Mouse (Mus musculus): ENCODE measurements at regions not wholly inside any gene's neighbourhood (a gene's known extent, or its start where the extent isn't known, plus 50 kb on each side); places are given as distances from the start of the nearest gene placed in this dataset.

DNA sequence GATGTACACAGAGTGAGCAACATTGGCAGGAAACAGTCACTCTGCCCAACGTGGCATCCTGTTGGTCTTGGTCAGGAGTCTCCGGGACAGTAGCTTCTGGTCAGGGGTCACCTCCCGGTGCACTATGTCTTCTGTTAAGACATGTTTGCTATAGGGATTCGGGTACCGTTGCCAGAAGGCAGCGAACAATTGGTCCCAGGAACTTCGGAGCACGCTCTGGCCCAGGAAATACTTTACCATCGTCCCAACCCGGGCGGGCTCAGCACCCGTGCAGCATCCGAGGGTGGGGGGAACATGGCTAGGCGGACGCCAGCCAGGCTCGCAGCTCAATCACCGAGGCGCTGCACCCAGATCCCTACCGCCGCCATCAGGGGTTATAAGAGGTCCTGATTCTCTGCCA is 80.6 kb upstream of the Adam23 start:
- no peak overlapping the region for H3K4me3 ChIP-seq (ENCODE audit: low read depth, low read length)
- H3K4me2 ChIP-seq: no peak overlapping the region
- DNase-seq (ENCODE audit: low spot score, missing footprints): peak; percentile 57
- ATAC-seq (ENCODE audit: low FRiP score): no peak
- no peak overlapping the region for H3K27ac ChIP-seq (ENCODE audit: low read depth, low read length)
- no peak overlapping the region for H3K9ac ChIP-seq (ENCODE audit: low read length)
- WGBS: 95% methylated on average over 20 of the region's 20 CpGs
- no peaks in the 10 kb centered on the region for H3K27me3 ChIP-seq (ENCODE audit: control insufficient read depth, insufficient read depth, low read length)
- no peaks in the 10 kb centered on the region for H3K36me3 ChIP-seq (ENCODE audit: control insufficient read depth, insufficient read depth, low read length)
- peaks cover 5% of the 10 kb centered on the region; the same call in 1 of the 2 replicates for H3K4me1 ChIP-seq (ENCODE audit: control insufficient read depth, insufficient read depth, low read length)
- no peaks in the 10 kb centered on the region for H3K9me3 ChIP-seq (ENCODE audit: control insufficient read depth, low read length)

DNA sequence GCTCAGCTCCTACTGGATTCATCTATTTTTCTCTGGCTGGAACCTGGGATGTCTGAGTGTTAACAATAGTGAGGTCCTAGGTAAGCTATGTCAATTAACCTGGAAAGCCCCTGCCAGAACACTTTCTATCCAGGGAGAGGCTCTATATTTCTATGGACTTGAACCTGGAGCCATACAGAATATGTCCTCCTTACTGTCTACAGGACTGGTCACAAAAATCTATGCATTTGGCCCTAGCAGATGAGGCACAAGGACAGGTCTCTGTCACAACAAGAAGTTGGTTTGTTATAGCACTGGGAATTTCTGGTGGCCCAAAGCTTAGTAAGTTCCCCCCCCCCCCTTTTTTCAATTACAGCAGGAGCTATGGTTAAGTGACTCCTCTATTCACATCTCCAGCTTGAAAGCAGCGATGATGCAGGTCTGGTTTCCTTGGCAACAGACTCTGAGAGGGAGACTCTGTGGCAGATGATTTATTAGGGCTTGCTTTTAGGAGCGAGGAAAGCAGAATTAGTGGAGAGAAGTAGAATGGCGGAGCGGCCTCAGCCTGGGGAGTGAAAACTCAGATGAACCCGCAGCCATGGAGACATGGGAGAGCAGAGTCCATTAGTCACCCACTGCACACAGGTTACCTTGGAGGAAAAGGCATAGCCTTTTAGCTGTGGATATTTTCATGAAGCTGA is 77.9 kb upstream of the Adam23 start:
- 0 out of 2 replicates have a peak, but pooled peaks have one; percentile 40 for ATAC-seq (ENCODE audit: low FRiP score)
- H3K4me1 ChIP-seq (ENCODE audit: control insufficient read depth, insufficient read depth, low read length): peaks cover 5% of the 10 kb centered on the region; the same call in 1 of the 2 replicates
- H3K9me3 ChIP-seq (ENCODE audit: control insufficient read depth, low read length): no peaks in the 10 kb centered on the region
- DNase-seq (ENCODE audit: low spot score, missing footprints): peak; percentile 84
- no peak overlapping the region for H3K4me3 ChIP-seq (ENCODE audit: low read depth, low read length)
- H3K27me3 ChIP-seq (ENCODE audit: control insufficient read depth, insufficient read depth, low read length): no peaks in the 10 kb centered on the region
- no peak overlapping the region; the same call in 1 of the 2 replicates for H3K4me2 ChIP-seq
- 50% methylated on average over 5 of the region's 5 CpGs for WGBS
- H3K27ac ChIP-seq (ENCODE audit: low read depth, low read length): no peak overlapping the region
- H3K9ac ChIP-seq (ENCODE audit: low read length): no peak overlapping the region
- H3K36me3 ChIP-seq (ENCODE audit: control insufficient read depth, insufficient read depth, low read length): no peaks in the 10 kb centered on the region

DNA sequence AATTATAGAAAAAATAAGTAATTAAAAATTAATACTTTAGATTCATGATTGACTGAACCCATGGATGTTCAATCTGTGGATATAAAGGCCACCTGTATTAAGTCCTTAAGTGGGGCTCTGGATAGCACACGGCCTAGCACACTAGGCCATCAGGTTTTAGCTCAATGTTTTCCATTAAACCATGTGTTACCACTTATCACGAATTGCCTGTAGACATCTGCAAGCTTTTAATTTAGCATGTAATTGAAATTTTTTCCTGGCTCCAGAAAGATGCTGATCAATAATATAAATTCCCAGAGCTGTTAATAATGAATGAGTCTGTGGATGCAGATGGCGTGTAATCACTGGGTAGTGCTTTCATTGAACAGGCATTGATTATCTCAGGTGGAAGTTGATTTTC is 76.8 kb upstream of the Adam23 start:
- ATAC-seq (ENCODE audit: low FRiP score) (no peak), DNase-seq (ENCODE audit: low spot score, missing footprints) (peak; percentile 77)
- Histone ChIP-seq H3K4me1 (ENCODE audit: control insufficient read depth, insufficient read depth, low read length) (peaks cover 5% of the 10 kb centered on the region; the same call in 1 of the 2 replicates), H3K9ac (ENCODE audit: low read length) (no peak overlapping the region), H3K27me3 (ENCODE audit: control insufficient read depth, insufficient read depth, low read length) (no peaks in the 10 kb centered on the region), H3K9me3 (ENCODE audit: control insufficient read depth, low read length) (no peaks in the 10 kb centered on the region), H3K36me3 (ENCODE audit: control insufficient read depth, insufficient read depth, low read length) (no peaks in the 10 kb centered on the region), H3K27ac (ENCODE audit: low read depth, low read length) (no peak overlapping the region), H3K4me3 (ENCODE audit: low read depth, low read length) (no peak overlapping the region), H3K4me2 (no peak overlapping the region)
- WGBS: 80% methylated on average over 3 of the region's 3 CpGs

DNA sequence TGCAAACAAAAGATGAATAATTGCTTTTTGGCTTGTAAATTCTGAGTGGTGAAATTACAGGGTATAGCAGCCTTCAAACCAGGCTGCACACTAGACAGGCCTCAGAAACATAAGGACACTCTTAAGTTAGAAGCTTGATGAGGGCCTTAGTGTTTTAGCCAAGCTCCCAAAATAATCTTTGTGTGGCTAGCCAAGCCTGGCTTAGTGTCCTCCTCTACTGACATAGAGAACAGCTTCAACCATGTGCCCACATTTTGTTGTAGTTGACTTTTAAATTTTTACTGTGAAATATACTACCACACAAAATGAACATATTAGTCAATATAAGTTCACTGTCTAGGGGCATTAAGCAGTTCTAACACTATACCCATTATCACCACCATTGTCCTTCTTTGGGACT is 76.1 kb upstream of the Adam23 start:
- Histone ChIP-seq H3K36me3 (ENCODE audit: control insufficient read depth, insufficient read depth, low read length) (no peaks in the 10 kb centered on the region), H3K27me3 (ENCODE audit: control insufficient read depth, insufficient read depth, low read length) (no peaks in the 10 kb centered on the region), H3K9ac (ENCODE audit: low read length) (no peak overlapping the region), H3K27ac (ENCODE audit: low read depth, low read length) (no peak overlapping the region), H3K4me2 (no peak overlapping the region), H3K4me3 (ENCODE audit: low read depth, low read length) (no peak overlapping the region), H3K9me3 (ENCODE audit: control insufficient read depth, low read length) (no peaks in the 10 kb centered on the region), H3K4me1 (ENCODE audit: control insufficient read depth, insufficient read depth, low read length) (peaks cover 5% of the 10 kb centered on the region; the same call in 1 of the 2 replicates)
- ATAC-seq (ENCODE audit: low FRiP score) (no peak), DNase-seq (ENCODE audit: low spot score, missing footprints) (peak; percentile 59)

DNA sequence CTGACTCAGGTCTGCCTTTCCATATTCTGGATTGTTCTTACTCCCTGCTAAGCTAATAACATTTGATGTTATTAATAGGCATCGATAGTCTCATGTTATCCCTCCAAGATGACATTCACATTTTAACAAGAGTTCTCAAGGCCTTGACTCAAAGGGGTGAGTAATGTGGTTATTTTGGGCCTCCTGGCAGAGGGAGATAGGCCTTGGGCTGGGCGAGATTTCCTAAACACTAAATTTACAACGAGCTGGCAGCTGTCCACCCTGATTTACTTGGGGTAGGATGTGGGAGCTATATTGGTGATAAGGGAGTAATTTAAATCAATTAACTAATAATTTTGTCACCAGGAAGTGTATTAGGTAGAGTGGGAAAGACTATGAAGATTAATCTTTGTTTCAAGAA is 62.6 kb upstream of the Adam23 start:
- Histone ChIP-seq H3K9me3 (ENCODE audit: control insufficient read depth, low read length) (no peaks in the 10 kb centered on the region), H3K4me3 (ENCODE audit: low read depth, low read length) (no peak overlapping the region), H3K9ac (ENCODE audit: low read length) (no peak overlapping the region), H3K36me3 (ENCODE audit: control insufficient read depth, insufficient read depth, low read length) (no peaks in the 10 kb centered on the region), H3K27me3 (ENCODE audit: control insufficient read depth, insufficient read depth, low read length) (no peaks in the 10 kb centered on the region), H3K27ac (ENCODE audit: low read depth, low read length) (no peak overlapping the region), H3K4me1 (ENCODE audit: control insufficient read depth, insufficient read depth, low read length) (no peaks in the 10 kb centered on the region), H3K4me2 (no peak overlapping the region)
- no peak for ATAC-seq (ENCODE audit: low FRiP score)
- DNase-seq (ENCODE audit: low spot score, missing footprints): no peak
- 82% methylated on average over 3 of the region's 3 CpGs for WGBS

DNA sequence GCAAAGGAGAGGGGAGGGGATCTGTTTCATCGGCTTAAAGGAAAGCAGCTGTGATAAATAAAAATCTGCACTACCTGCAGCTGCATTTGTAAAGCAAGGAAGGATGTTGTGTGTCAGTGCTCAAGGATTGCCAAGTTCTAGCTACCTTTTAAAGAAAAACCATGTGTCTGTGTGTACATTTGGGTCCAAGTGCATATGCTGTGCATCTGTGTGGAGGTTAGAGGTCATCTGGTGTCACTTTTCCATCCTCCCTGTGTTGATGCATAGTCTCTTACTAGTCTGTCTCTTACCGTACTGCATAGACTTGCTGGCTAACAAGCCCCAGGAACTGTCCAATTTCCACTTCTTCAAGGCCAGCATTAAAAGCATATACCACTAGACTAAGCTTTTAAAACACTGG is 60.6 kb upstream of the Adam23 start:
- H3K9ac ChIP-seq (ENCODE audit: low read length): no peak overlapping the region
- no peak overlapping the region for H3K4me2 ChIP-seq
- no peak for DNase-seq (ENCODE audit: low spot score, missing footprints)
- 83% methylated on average over 2 of the region's 2 CpGs for WGBS
- no peak overlapping the region for H3K4me3 ChIP-seq (ENCODE audit: low read depth, low read length)
- ATAC-seq (ENCODE audit: low FRiP score): no peak
- H3K27ac ChIP-seq (ENCODE audit: low read depth, low read length): no peak overlapping the region
- H3K27me3 ChIP-seq (ENCODE audit: control insufficient read depth, insufficient read depth, low read length): no peaks in the 10 kb centered on the region
- no peaks in the 10 kb centered on the region for H3K36me3 ChIP-seq (ENCODE audit: control insufficient read depth, insufficient read depth, low read length)
- H3K4me1 ChIP-seq (ENCODE audit: control insufficient read depth, insufficient read depth, low read length): no peaks in the 10 kb centered on the region
- no peaks in the 10 kb centered on the region for H3K9me3 ChIP-seq (ENCODE audit: control insufficient read depth, low read length)

DNA sequence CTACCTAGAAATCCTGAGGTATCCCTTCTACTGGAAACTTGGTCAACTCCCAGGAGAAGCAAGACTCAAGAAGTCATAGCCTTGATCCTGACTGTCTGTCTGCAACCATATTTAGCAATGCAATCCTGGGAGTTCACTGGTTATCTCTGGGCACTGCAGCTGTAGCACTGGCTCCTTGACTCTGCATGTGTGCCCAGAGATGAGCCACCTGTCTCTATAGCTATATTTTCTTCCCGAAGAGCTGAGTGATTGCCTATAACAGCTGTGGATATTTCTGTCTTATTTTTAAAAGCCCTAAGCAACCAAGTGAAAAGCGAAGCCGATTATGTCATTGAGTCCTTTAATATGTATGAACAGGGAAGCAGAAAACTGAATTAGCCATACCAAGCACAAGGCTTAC is 50.3 kb upstream of the Adam23 start:
- Histone ChIP-seq H3K27me3 (ENCODE audit: control insufficient read depth, insufficient read depth, low read length) (no peaks in the 10 kb centered on the region), H3K4me1 (ENCODE audit: control insufficient read depth, insufficient read depth, low read length) (no peaks in the 10 kb centered on the region), H3K27ac (ENCODE audit: low read depth, low read length) (no peak overlapping the region), H3K4me3 (ENCODE audit: low read depth, low read length) (no peak overlapping the region), H3K9me3 (ENCODE audit: control insufficient read depth, low read length) (no peaks in the 10 kb centered on the region), H3K9ac (ENCODE audit: low read length) (no peak overlapping the region), H3K36me3 (ENCODE audit: control insufficient read depth, insufficient read depth, low read length) (no peaks in the 10 kb centered on the region), H3K4me2 (no peak overlapping the region)
- DNase-seq (ENCODE audit: low spot score, missing footprints) (no peak), ATAC-seq (ENCODE audit: low FRiP score) (no peak)
- WGBS: 87% methylated on average over 3 of the region's 3 CpGs
